Mouse (Mus musculus) heart, embryonic 14.5 days (tissue): ENCODE data around the gene Cldnd1. TPM values are rescaled to one million over a fixed set of nuclear protein-coding genes. Genes with fewer than 3 reads are reported as not detected.

Experiments used
- microRNA-seq: library from miRNA; unstranded; fragments of <30 nt; microRNA quantifications from one replicate; pipeline ENCODE4, GENCODE M21; 2016
- polyA plus RNA-seq: library from polyadenylated mRNA; unstranded; fragments of >200 nt; fragmentation: Nextera tagmentation; extraction: Ambion mirVana; gene quantifications from 2 replicates; pipeline ENCODE4 v1.2.1, GENCODE M21; 2014

The Cldnd1 gene
- polyA plus RNA-seq, 1 experiment from 2014 or later, result 111 TPM

Small RNA genes lying within 50 kb of the gene (microRNA-seq; reads per million reads assigned to microRNA genes)
- gene Gm27564, result not detected

Other genes starting within 250 kb of the Cldnd1 start
- gene St3gal6, start 203.7 kb upstream of the Cldnd1 start, polyA plus RNA-seq, result 11.4 and 16.0 TPM in 2 replicates
- gene Gm813, start 110.9 kb upstream of the Cldnd1 start, polyA plus RNA-seq, result not detected in 2 replicates
- gene E330017A01Rik, start 89.2 kb upstream of the Cldnd1 start, polyA plus RNA-seq, result not detected in 2 replicates
- gene Cpox, start 57.6 kb upstream of the Cldnd1 start, polyA plus RNA-seq, result 38.4 and 41.3 TPM in 2 replicates
- not detected in 2 replicates for gene Gpr15, start 8.8 kb upstream of the Cldnd1 start, polyA plus RNA-seq
- gene Olfr172, start 35.3 kb downstream of the Cldnd1 start, polyA plus RNA-seq, result not detected in 2 replicates
- not detected in 2 replicates for gene Olfr173, start 72.4 kb downstream of the Cldnd1 start, polyA plus RNA-seq
- gene Olfr175-ps1, start 98.9 kb downstream of the Cldnd1 start, polyA plus RNA-seq, result not detected in 2 replicates
- gene Olfr177, start 146.9 kb downstream of the Cldnd1 start, polyA plus RNA-seq, result not detected in 2 replicates
- gene Olfr178, start 164.2 kb downstream of the Cldnd1 start, polyA plus RNA-seq, result not detected in 2 replicates
- gene Olfr181, start 200.8 kb downstream of the Cldnd1 start, polyA plus RNA-seq, result not detected in 2 replicates
- gene Olfr180, start 201.5 kb downstream of the Cldnd1 start, polyA plus RNA-seq, result not detected in 2 replicates